Mouse (Mus musculus) hindbrain, postnatal 0 days (tissue): Measurements from ENCODE around the gene Gm16253. TPM values are rescaled to one million over a fixed set of nuclear protein-coding genes. Genes with fewer than 3 reads are reported as not detected.

Experiments
- ATAC-seq: fragments of 200-750 bp; cut with Nextera tagmentation; 2 replicates; pipeline ENCODE4 v1.8.0; 2017; ENCODE audit warnings: mild to moderate bottlenecking, moderate TSS enrichment, moderate library complexity
- DNase-seq: peaks from one replicate; pipeline ENCODE4 v3.0.0-alpha.2; 2015; ENCODE audit warnings: low spot score
- H3K27ac ChIP-seq: fragments of 300-500 bp; sonication (generic); 2 replicates; pipeline ENCODE4 v1.5.1; 2014; ENCODE audit warnings: mild to moderate bottlenecking
- H3K27me3 ChIP-seq: fragments of 300-500 bp; sonication (generic); 2 replicates; pipeline ENCODE4 v1.6.1; 2014; ENCODE audit warnings: low read length, mixed read lengths; ENCODE audit not compliant: insufficient read depth
- H3K36me3 ChIP-seq: fragments of 300-500 bp; sonication (generic); 2 replicates; pipeline ENCODE4 v1.6.1; 2014; ENCODE audit warnings: low read length, mixed read lengths; ENCODE audit not compliant: insufficient read depth
- H3K4me1 ChIP-seq: fragments of 300-500 bp; sonication (generic); 2 replicates; pipeline ENCODE4 v1.6.1; 2014; ENCODE audit warnings: antibody characterized with exemption, low read length, mixed read lengths; ENCODE audit not compliant: insufficient read depth
- H3K4me2 ChIP-seq: fragments of 300-500 bp; sonication (generic); 2 replicates; pipeline ENCODE4 v1.6.1; 2014; ENCODE audit warnings: low read depth, mild to moderate bottlenecking, low read length, moderate library complexity, mixed read lengths
- H3K4me3 ChIP-seq: fragments of 300-500 bp; sonication (generic); 2 replicates; pipeline ENCODE4 v1.5.1; 2014; ENCODE audit warnings: low read length
- H3K9ac ChIP-seq: fragments of 300-500 bp; sonication (generic); replicated peaks from 2 replicates; pipeline ENCODE4 v1.6.1; 2014; ENCODE audit warnings: mild to moderate bottlenecking, low read length, moderate library complexity, mixed read lengths
- H3K9me3 ChIP-seq: fragments of 300-500 bp; sonication (generic); 2 replicates; pipeline ENCODE4 v1.6.1; 2016; ENCODE audit warnings: low read length, mixed read lengths
- CTCF ChIP-seq: IDR thresholded peaks from 2 replicates; pipeline ENCODE4 v1.5.1; 2016; ENCODE audit warnings: antibody characterized with exemption, control low read depth, low read depth
- WGBS: fragments of 180-500 bp; shearing (Covaris S2); extraction: QIAGEN DNeasy Blood & Tissue Kit; methylation state at CpG from one replicate; pipeline ENCODE4 v1.1.7; 2014; 5-methylcytosine and 5-hydroxymethylcytosine counted together
- polyA plus RNA-seq: library from polyadenylated mRNA; unstranded; fragments of >200 nt; fragmentation: Nextera tagmentation; extraction: Ambion mirVana; gene quantifications from 2 replicates; pipeline ENCODE4 v1.2.1, GENCODE M21; 2015
- total RNA-seq: library from RNA; depleted of rRNA; stranded (reverse); fragments of >200 nt; gene quantifications from 2 replicates; pipeline ENCODE4 v1.2.3, GENCODE M21; 2014

Gene Gm16253
- total and polyA plus RNA-seq, 2 experiments from 2014 or later, result 0.96 TPM; not detected in 1

- Histone ChIP-seq H3K27me3 (no peaks in the 10 kb centered on the region), H3K27ac (peak overlapping the region; percentile 77), H3K4me1 (peaks cover 27% of the 10 kb centered on the region), H3K36me3 (no peaks in the 10 kb centered on the region), H3K9ac (peak overlapping the region; percentile 69), H3K9me3 (no peaks in the 10 kb centered on the region), H3K4me2 (peak overlapping the region; percentile 81), H3K4me3 (peak overlapping the region; percentile 52)
- DNase-seq (peak; percentile 57), ATAC-seq (no peak)
- 2% methylated on average over 9 of the region's 12 CpGs for WGBS
- no peak for TF ChIP-seq CTCF
These were observed 20.1 kb downstream of the Gm16253 start for GRCm38 (mm10) chr3:96596855-96597254.

GRCm38 (mm10) chr3:96597435-96597891 lies 20.7 kb downstream of the Gm16253 start:
- no peak for TF ChIP-seq CTCF
- peak overlapping the region; percentile 81 for H3K4me2 ChIP-seq
- peak overlapping the region; percentile 69 for H3K9ac ChIP-seq
- peak; percentile 0; the same call in 1 of the 2 replicates for ATAC-seq
- no peaks in the 10 kb centered on the region for H3K36me3 ChIP-seq
- H3K27me3 ChIP-seq, result no peaks in the 10 kb centered on the region
- peak overlapping the region; percentile 77 for H3K27ac ChIP-seq
- under 1% methylated on average over 40 of the region's 40 CpGs for WGBS
- H3K4me3 ChIP-seq, result peak overlapping the region; percentile 52
- H3K4me1 ChIP-seq, result peaks cover 28% of the 10 kb centered on the region
- DNase-seq, result peak; percentile 60
- no peaks in the 10 kb centered on the region for H3K9me3 ChIP-seq

GRCm38 (mm10) chr3:96598156-96599068 lies 21.6 kb downstream of the Gm16253 start:
- H3K36me3 ChIP-seq, result no peaks in the 10 kb centered on the region
- ATAC-seq (no peak), DNase-seq (peak; percentile 79)
- no peaks in the 10 kb centered on the region for H3K9me3 ChIP-seq
- TF ChIP-seq CTCF, result no peak
- no peaks in the 10 kb centered on the region for H3K27me3 ChIP-seq
- WGBS, result 1% methylated on average over 51 of the region's 54 CpGs
- H3K9ac ChIP-seq, result peak overlapping the region; percentile 69
- peak overlapping the region; percentile 77 for H3K27ac ChIP-seq
- peaks cover 36% of the 10 kb centered on the region for H3K4me1 ChIP-seq
- H3K4me3 ChIP-seq, result peak overlapping the region; percentile 52
- peak overlapping the region; percentile 81 for H3K4me2 ChIP-seq

- Histone ChIP-seq H3K4me2 (peak overlapping the region; percentile 81), H3K9me3 (no peaks in the 10 kb centered on the region), H3K4me3 (peak overlapping the region; percentile 52), H3K27me3 (no peaks in the 10 kb centered on the region), H3K27ac (peak overlapping the region; percentile 77; the same call in 1 of the 2 replicates), H3K9ac (peak overlapping the region; percentile 69), H3K4me1 (peaks cover 43% of the 10 kb centered on the region), H3K36me3 (no peaks in the 10 kb centered on the region)
- DNase-seq, result no peak
- no peak for TF ChIP-seq CTCF
- 59% methylated on average over 8 of the region's 8 CpGs for WGBS
- no peak for ATAC-seq
These were observed 22.2 kb downstream of the Gm16253 start for GRCm38 (mm10) chr3:96599069-96599393.

- no peak for DNase-seq
- H3K4me1 ChIP-seq, result peaks cover 45% of the 10 kb centered on the region
- no peaks in the 10 kb centered on the region for H3K9me3 ChIP-seq
- no peak overlapping the region for H3K27ac ChIP-seq
- no peaks in the 10 kb centered on the region for H3K27me3 ChIP-seq
- WGBS, result 78% methylated on average over 3 of the region's 3 CpGs
- no peak overlapping the region; the same call in 1 of the 2 replicates for H3K4me2 ChIP-seq
- ATAC-seq, result no peak
- no peaks in the 10 kb centered on the region for H3K36me3 ChIP-seq
- TF ChIP-seq CTCF, result no peak
- H3K4me3 ChIP-seq, result no peak overlapping the region
- H3K9ac ChIP-seq, result no peak overlapping the region
These were observed 22.6 kb downstream of the Gm16253 start for GRCm38 (mm10) chr3:96599411-96599810.

- H3K4me2 ChIP-seq, result peak within 1 kb of the TSS; percentile 74
- H3K36me3 ChIP-seq, result no peaks in the 10 kb centered on the region
- peak within 1 kb of the TSS; percentile 83 for H3K9ac ChIP-seq
- peaks cover 41% of the 10 kb centered on the region for H3K4me1 ChIP-seq
- ATAC-seq (peak; percentile 91), DNase-seq (peak; percentile 96)
- no peaks in the 10 kb centered on the region for H3K9me3 ChIP-seq
- TF ChIP-seq CTCF, result no peak
- WGBS, result 1% methylated on average over 27 of the region's 27 CpGs
- H3K4me3 ChIP-seq, result peak within 1 kb of the TSS; percentile 83
- peak within 1 kb of the TSS; percentile 95 for H3K27ac ChIP-seq
- H3K27me3 ChIP-seq, result no peaks in the 10 kb centered on the region
These were observed 24.0 kb downstream of the Gm16253 start, which contains the start of gene Lix1l for GRCm38 (mm10) chr3:96600639-96601250. TSS of gene Lix1l (plus strand) at chr3:96601149.
